Mouse (Mus musculus): ENCODE data around the gene Wdr77. TPM values are rescaled to one million over a fixed set of nuclear protein-coding genes. Genes with fewer than 3 reads are reported as not detected.
"Not testable (repeated sequence)": the region's sequence is repeated elsewhere in the genome, so short reads cannot be mapped to it uniquely, and the experiment has no call there.

Wdr77 gene
- total and polyA plus RNA-seq, 3 experiments = 45.2 to 68.9 (median 60.0) TPM

- peaks cover 58% of the 10 kb centered on the region for H3K4me1 ChIP-seq (ENCODE audit: insufficient read depth, low read depth, low read length)
- H3K36me3 ChIP-seq (replicated peaks) = peaks cover 77% of the 10 kb centered on the region
- no peaks in the 10 kb centered on the region for H3K9me3 ChIP-seq (replicated peaks)
- DNase-seq (ENCODE audit: low spot score) (no peak), ATAC-seq (ENCODE audit: extremely low read depth, insufficient number of reproducible peaks, low FRiP score, poor library complexity, severe bottlenecking) (no peak)
- no peaks in the 10 kb centered on the region for H3K27me3 ChIP-seq (ENCODE audit: insufficient read depth, low read length)
- H3K4me3 ChIP-seq (ENCODE audit: low read depth, low read length) = peak overlapping the region; percentile 98; the same call in 1 of the 2 replicates
- TF ChIP-seq TAL1 (conservative IDR thresholded peaks at IDR 0.05; ENCODE audit: low read depth, low read length) = no peak
- no peak for TF ChIP-seq POLR2AphosphoS5 (IDR thresholded peaks at IDR 0.05; ENCODE audit: insufficient replicate concordance, low read depth, low read length)
- no peak for TF ChIP-seq GATA2 (IDR thresholded peaks at IDR 0.05; ENCODE audit: borderline replicate concordance, low read depth, low read length)
- no peak for TF ChIP-seq CTCF (IDR thresholded peaks at IDR 0.05; ENCODE audit: low read depth, low read length)
Measured at GRCm38 (mm10) chr3:105960700-105961099, 1.5 kb downstream of the Wdr77 start.

- DNase-seq (ENCODE audit: low spot score) (no peak), ATAC-seq (ENCODE audit: extremely low read depth, insufficient number of reproducible peaks, low FRiP score, poor library complexity, severe bottlenecking) (no peak)
- H3K4me1 ChIP-seq (ENCODE audit: insufficient read depth, low read depth, low read length) = peaks cover 4% of the 10 kb centered on the region
- H3K27me3 ChIP-seq (ENCODE audit: insufficient read depth, low read length) = peaks cover 12% of the 10 kb centered on the region
- no peaks in the 10 kb centered on the region for H3K9me3 ChIP-seq (replicated peaks)
- no peak overlapping the region for H3K4me3 ChIP-seq (ENCODE audit: low read depth, low read length)
- peaks cover 44% of the 10 kb centered on the region for H3K36me3 ChIP-seq (replicated peaks)
- no peak for TF ChIP-seq TAL1 (conservative IDR thresholded peaks at IDR 0.05; ENCODE audit: low read depth, low read length)
- no peak for TF ChIP-seq CTCF (IDR thresholded peaks at IDR 0.05; ENCODE audit: low read depth, low read length)
- TF ChIP-seq GATA2 (IDR thresholded peaks at IDR 0.05; ENCODE audit: borderline replicate concordance, low read depth, low read length) = no peak
- no peak for TF ChIP-seq POLR2AphosphoS5 (IDR thresholded peaks at IDR 0.05; ENCODE audit: insufficient replicate concordance, low read depth, low read length)
- no peak for TF ChIP-seq GATA1 (IDR thresholded peaks at IDR 0.05; ENCODE audit: borderline replicate concordance, low read length)
Measured at GRCm38 (mm10) chr3:105971831-105972446, 12.8 kb downstream of the Wdr77 start.

DNA sequence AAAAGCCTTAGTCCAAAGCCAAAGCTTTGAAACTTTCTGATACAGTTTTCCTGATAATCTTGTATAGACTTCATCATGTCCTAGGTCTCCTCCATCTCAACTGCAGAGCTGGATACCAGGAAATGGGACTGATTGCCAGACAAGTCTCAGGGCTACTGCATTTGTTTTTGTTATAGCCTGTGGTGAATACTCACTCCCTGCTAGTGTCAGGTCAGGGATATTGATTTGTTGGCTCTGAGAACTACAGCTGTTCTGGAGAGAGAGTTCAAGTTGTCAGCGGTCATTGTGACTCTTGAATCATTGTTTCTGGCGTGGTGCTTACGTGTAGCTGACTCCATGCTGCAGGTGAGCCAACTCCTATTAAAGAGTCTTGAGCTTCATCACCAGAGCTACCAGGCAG lies 14.2 kb downstream of the Wdr77 start, which contains the start of gene Ovgp1:
Ovgp1 (plus strand) TSS at position 301 of the 400 bp plus-strand sequence.
- Histone ChIP-seq H3K36me3 (replicated peaks) (peaks cover 32% of the 10 kb centered on the region), H3K4me3 (ENCODE audit: low read depth, low read length) (no peak within 1 kb of the TSS), H3K4me1 (ENCODE audit: insufficient read depth, low read depth, low read length) (no peaks in the 10 kb centered on the region; the same call in 1 of the 2 replicates), H3K9me3 (replicated peaks) (no peaks in the 10 kb centered on the region), H3K27me3 (ENCODE audit: insufficient read depth, low read length) (peaks cover 20% of the 10 kb centered on the region)
- TF ChIP-seq TAL1 (conservative IDR thresholded peaks at IDR 0.05; ENCODE audit: low read depth, low read length) (no peak), GATA2 (IDR thresholded peaks at IDR 0.05; ENCODE audit: borderline replicate concordance, low read depth, low read length) (no peak), GATA1 (IDR thresholded peaks at IDR 0.05; ENCODE audit: borderline replicate concordance, low read length) (no peak), CTCF (IDR thresholded peaks at IDR 0.05; ENCODE audit: low read depth, low read length) (no peak), POLR2AphosphoS5 (IDR thresholded peaks at IDR 0.05; ENCODE audit: insufficient replicate concordance, low read depth, low read length) (no peak)
- ATAC-seq (ENCODE audit: extremely low read depth, insufficient number of reproducible peaks, low FRiP score, poor library complexity, severe bottlenecking) (no peak), DNase-seq (ENCODE audit: low spot score) (no peak)

GRCm38 (mm10) chr3:105974174-105974573 lies 15.0 kb downstream of the Wdr77 start:
- no peaks in the 10 kb centered on the region for H3K9me3 ChIP-seq (replicated peaks)
- no peak for DNase-seq (ENCODE audit: low spot score)
- H3K27me3 ChIP-seq (ENCODE audit: insufficient read depth, low read length) = peaks cover 20% of the 10 kb centered on the region
- no peak for ATAC-seq (ENCODE audit: extremely low read depth, insufficient number of reproducible peaks, low FRiP score, poor library complexity, severe bottlenecking)
- TF ChIP-seq TAL1 (conservative IDR thresholded peaks at IDR 0.05; ENCODE audit: low read depth, low read length) (no peak), POLR2AphosphoS5 (IDR thresholded peaks at IDR 0.05; ENCODE audit: insufficient replicate concordance, low read depth, low read length) (no peak), CTCF (IDR thresholded peaks at IDR 0.05; ENCODE audit: low read depth, low read length) (no peak), GATA1 (IDR thresholded peaks at IDR 0.05; ENCODE audit: borderline replicate concordance, low read length) (no peak), GATA2 (IDR thresholded peaks at IDR 0.05; ENCODE audit: borderline replicate concordance, low read depth, low read length) (no peak)
- H3K4me1 ChIP-seq (ENCODE audit: insufficient read depth, low read depth, low read length) = no peaks in the 10 kb centered on the region; the same call in 1 of the 2 replicates
- no peak overlapping the region for H3K4me3 ChIP-seq (ENCODE audit: low read depth, low read length)
- peaks cover 24% of the 10 kb centered on the region for H3K36me3 ChIP-seq (replicated peaks)

GRCm38 (mm10) chr3:105989611-105990010 lies 30.4 kb downstream of the Wdr77 start:
- not testable (repeated sequence) for H3K9me3 ChIP-seq (replicated peaks); H3K4me1 ChIP-seq (ENCODE audit: insufficient read depth, low read depth, low read length); H3K36me3 ChIP-seq (replicated peaks); DNase-seq (ENCODE audit: low spot score); ATAC-seq (ENCODE audit: extremely low read depth, insufficient number of reproducible peaks, low FRiP score, poor library complexity, severe bottlenecking); H3K27me3 ChIP-seq (ENCODE audit: insufficient read depth, low read length); H3K4me3 ChIP-seq (ENCODE audit: low read depth, low read length)

DNA sequence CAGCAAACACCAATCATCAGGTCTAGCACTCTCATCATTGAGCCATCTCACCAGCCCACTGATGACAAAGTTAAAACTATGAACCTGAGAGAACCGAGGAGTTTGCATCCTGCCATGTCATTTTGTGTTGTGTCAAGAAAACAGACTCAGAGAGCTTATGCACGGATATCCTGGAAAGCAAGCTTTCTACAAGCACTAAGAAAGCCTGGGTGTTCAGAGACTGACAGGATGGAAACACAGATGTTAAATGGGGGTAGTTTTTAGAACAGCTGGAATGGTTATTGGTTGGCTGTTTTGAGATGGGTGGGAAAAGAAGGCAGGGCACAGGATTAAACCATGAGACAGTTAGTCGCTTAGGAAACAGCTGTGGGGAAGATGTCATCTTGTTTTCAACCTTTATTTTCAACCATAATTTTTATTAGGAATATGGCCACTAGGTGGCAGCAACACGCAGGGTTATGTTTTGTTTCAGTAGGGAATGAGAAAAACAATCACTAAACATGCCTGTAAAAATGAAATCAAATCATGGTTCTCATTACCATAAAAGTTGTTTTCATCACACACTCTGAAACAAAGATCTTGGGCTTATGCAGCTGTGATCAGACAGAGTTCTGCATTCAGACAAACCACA lies 32.6 kb downstream of the Wdr77 start:
- DNase-seq (ENCODE audit: low spot score) = no peak
- no peaks in the 10 kb centered on the region for H3K36me3 ChIP-seq (replicated peaks)

More for the DNA sequence above, 32.6 kb downstream of the Wdr77 start:
- H3K4me3 ChIP-seq (ENCODE audit: low read depth, low read length) = no peak overlapping the region
- no peak for ATAC-seq (ENCODE audit: extremely low read depth, insufficient number of reproducible peaks, low FRiP score, poor library complexity, severe bottlenecking)
- H3K9me3 ChIP-seq (replicated peaks) = no peaks in the 10 kb centered on the region
- H3K27me3 ChIP-seq (ENCODE audit: insufficient read depth, low read length) = peaks cover 4% of the 10 kb centered on the region; the same call in 1 of the 2 replicates
- no peaks in the 10 kb centered on the region for H3K4me1 ChIP-seq (ENCODE audit: insufficient read depth, low read depth, low read length)
- TF ChIP-seq CTCF (IDR thresholded peaks at IDR 0.05; ENCODE audit: low read depth, low read length) (0 out of 2 replicates have a peak, but pooled peaks have one; percentile 1), GATA1 (IDR thresholded peaks at IDR 0.05; ENCODE audit: borderline replicate concordance, low read length) (no peak)
